Mouse (Mus musculus) CD4-positive, CD25-positive, alpha-beta regulatory T cell, adult 2 months (primary cell): ENCODE results near the gene Olfr514.
A peak's percentile ranks its signal among the peaks of the same experiment; 100 is the strongest.

Source experiments
- DNase-seq: peaks from one replicate; pipeline ENCODE4 v3.0.0-alpha.2; 2012; ENCODE audit warnings: low read depth, low spot score

Gene Olfr514

GRCm38 (mm10) chr7:108825897-108826296, at the start of gene Olfr514:
Gene Olfr514 (minus strand): TSS chr7:108825997.
- DNase-seq: no peak

GRCm38 (mm10) chr7:108872279-108872678, 46.5 kb upstream of the Olfr514 start, which contains the start of gene Olfr517:
Gene Olfr517 (minus strand): TSS chr7:108872379.
- DNase-seq: no peak

- DNase-seq: no peak
These were observed 24.6 kb upstream of the Olfr514 start, which contains the start of gene Olfr516 for GRCm38 (mm10) chr7:108850429-108850828. Gene Olfr516 (minus strand): TSS chr7:108850529.

GRCm38 (mm10) chr7:108814593-108815215, 11.1 kb downstream of the Olfr514 start:
- peak; percentile 45 for DNase-seq

- no peak for DNase-seq
These were observed 28.4 kb downstream of the Olfr514 start for GRCm38 (mm10) chr7:108797205-108797933.
